Mouse (Mus musculus) layer of hippocampus, adult 2 months (tissue): Measurements from ENCODE around the gene Tacc3. TPM values are rescaled to one million over a fixed set of nuclear protein-coding genes. Genes with fewer than 3 reads are reported as not detected.

ENCODE experiments used
- DNase-seq, 2 experiments: peaks; one replicate each; pipeline ENCODE4 v3.0.0; 2022; ENCODE audit warnings: low spot score in 2 of 2
- H3K27ac ChIP-seq: fragments of 200-600 bp; 2 replicates; pipeline ENCODE4 v1.8.1; 2022
- H3K4me3 ChIP-seq: fragments of 200-600 bp; 2 replicates; pipeline ENCODE4 v1.8.1; 2022; ENCODE audit warnings: mild to moderate bottlenecking
- CTCF ChIP-seq: fragments of 200-600 bp; conservative IDR thresholded peaks from 2 replicates; pipeline ENCODE4 v1.8.1; 2022; ENCODE audit warnings: antibody characterized with exemption, mild to moderate bottlenecking, moderate library complexity
- long read RNA-seq, 2 experiments: library from polyadenylated mRNA; stranded (forward); transcript quantifications; one replicate each; pipeline ENCODE4 v2.0.0; 2021; ENCODE audit warnings: borderline mapping rate in 2 of 2
- total RNA-seq, 2 experiments: library from RNA; stranded (reverse); gene quantifications; 2 replicates each; pipeline ENCODE4 v1.2.3; 2021

The Tacc3 gene
- 1 to 10 TPM; 5.7 to 7.9 TPM for total RNA-seq
- long read RNA-seq, experiment 1, partial matches to known transcripts: 0 of 5 reads
- long read RNA-seq, experiment 1, other reads (novel, unspliced or antisense): 3 of 5 reads
- long read RNA-seq, experiment 2, partial matches to known transcripts: 1 of 4 reads
- long read RNA-seq, experiment 2, other reads (novel, unspliced or antisense): 3 of 4 reads

DNA sequence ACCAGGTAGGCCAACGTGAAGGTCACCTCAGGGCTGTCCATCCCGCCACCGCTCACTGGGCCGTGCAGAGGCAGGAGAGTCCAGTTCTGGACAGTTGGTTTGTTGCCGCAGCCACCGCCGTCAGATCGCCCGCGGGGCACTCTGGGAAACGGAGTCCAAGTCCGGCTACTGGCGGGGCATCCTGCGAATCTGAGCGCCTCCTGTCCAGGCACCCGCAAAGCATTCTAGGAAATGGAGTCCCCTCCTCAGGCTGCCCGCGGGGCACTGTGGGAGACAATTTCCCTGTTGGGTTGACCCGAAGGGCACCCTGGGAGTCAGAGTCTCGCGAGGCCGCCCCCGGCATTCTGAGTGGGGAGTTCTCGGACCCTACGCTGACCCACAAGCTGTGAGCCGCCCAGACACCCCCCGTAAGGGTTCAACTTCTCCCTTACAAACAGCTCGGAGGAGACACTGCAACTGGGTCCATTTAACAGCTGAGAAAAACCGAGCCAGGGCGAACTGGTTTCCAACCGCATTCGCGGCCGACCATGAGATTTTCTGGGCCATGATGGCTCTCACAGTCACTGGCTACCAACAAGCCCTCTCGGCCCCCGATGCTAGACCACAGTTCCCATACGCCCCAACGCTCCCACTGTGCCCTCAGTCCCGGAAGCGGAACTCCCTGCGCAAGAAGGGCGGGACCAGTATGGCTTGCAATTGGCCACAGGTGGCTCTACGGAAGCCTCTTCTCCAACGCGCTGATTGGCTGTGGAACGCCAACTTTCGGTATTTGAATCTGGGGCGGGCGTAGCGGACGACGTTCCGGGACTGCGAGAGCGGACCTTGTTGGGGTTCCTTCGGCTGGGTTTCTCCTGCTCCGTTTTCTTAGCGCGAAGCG is at the start of gene Tacc3, which contains the start of gene Tmem129:
Gene Tacc3, plus strand, starts transcription at position 342 of the 877 bp plus-strand sequence.
Gene Tmem129, minus strand, starts transcription at position 630 of the 877 bp plus-strand sequence.
- peak; percentile 11 for TF ChIP-seq CTCF
- H3K4me3 ChIP-seq: peak within 1 kb of the TSS; percentile 84
- peak within 1 kb of the TSS; percentile 99 for H3K27ac ChIP-seq
- DNase-seq: peak; percentile 97 to 99

DNA sequence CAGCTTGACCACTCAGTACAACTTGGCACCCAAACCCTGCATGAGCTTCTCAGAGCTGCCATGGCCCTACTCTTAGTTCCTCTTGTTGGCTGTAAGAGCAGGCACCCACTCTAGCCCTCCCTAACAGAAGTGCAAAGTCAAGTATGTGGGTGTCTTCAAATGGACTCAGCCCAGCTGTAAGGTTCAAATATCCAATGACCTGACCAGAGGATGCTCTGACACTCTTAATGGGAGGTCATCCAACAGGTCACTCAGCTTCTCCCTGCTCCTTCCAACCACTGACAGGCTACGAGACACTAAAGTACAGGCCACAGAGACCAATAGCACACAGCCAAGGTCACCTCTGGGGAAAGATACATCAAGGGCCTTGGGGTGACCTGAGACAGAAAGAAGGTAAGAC is 48.7 kb upstream of the Tacc3 start:
- DNase-seq: no peak
- no peak for TF ChIP-seq CTCF
- Histone ChIP-seq H3K4me3 (no peak overlapping the region), H3K27ac (no peak overlapping the region)

DNA sequence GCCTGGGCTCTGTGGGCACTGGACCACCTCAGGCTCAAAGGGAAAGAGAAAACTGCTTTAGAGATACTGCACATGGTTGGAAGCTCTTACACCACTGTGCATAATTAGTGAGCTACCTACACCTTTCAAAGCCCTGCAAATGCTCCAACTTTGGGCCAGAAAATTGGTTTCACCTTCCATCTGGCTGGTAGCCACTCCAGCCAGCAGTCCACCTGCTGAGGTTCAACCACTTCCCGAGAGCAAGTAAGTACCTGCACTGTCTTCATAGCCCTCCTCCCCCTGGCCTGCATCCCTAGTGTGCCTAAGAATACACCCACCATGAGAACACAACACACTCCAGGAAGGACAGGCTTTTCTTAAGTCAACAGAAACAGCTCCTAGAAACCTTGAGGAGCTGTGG is 46.1 kb upstream of the Tacc3 start:
- DNase-seq: no peak
- TF ChIP-seq CTCF: no peak
- Histone ChIP-seq H3K4me3 (no peak overlapping the region), H3K27ac (no peak overlapping the region)

DNA sequence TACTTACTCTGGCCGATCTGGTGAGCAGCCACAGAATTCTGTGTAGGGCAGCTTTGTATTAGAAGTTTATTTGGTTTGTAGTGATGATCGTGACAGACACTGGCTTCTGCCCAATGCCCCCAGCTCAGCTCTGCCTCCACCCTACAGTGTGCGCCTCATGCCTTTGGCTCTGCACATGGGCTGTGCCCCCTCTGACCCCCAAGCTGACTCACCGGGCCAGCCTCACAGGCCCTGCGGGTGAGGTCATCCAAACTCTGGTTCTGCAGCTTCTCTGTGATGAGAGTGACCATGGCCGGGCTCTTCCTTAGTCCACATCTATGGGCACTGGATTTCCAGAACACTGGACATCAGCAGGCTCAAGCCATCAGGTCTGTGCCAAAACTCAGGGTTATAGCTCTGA is 43.5 kb upstream of the Tacc3 start:
- no peak for TF ChIP-seq CTCF
- Histone ChIP-seq H3K4me3 (no peak overlapping the region), H3K27ac (no peak overlapping the region)
- no peak for DNase-seq

DNA sequence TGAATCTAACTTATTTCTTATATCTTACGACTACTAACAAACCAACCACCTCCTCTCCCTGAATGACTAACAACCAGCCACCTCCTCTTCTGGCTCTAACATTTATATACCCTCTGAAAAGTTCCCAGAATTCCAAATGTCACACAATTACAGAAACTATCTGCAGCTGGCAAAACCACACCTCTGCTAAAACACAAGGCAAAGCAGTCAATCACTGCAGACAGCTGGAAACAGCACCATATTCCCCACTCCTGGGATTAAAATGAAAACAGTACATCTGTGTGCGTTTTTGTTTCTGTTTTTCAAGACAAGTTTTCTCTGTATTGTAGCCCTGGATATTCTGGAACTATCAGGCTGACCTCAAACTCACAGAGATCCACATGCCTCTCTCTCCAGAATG is 35.3 kb upstream of the Tacc3 start:
- Histone ChIP-seq H3K4me3 (no peak overlapping the region), H3K27ac (no peak overlapping the region)
- TF ChIP-seq CTCF: no peak
- no peak for DNase-seq

DNA sequence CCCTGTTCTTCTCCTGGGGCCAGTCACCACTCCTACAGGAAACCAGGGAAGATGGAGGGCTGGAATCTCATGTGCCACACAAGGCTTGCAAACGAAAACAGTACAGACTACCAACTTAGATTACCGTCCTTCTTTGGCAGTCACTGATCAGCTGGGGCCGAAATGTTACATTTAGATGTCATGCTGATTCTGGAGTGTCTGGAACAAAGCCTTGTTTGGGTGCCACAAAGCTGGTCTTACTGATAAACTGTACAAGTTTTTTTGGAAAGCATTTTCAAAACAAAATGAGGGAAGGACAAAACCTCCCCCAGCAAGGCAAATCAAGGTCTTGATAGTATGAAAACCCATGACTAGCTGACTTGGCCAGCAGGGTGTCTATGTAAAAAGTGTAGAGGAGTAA is 34.2 kb upstream of the Tacc3 start:
- Histone ChIP-seq H3K27ac (no peak overlapping the region), H3K4me3 (no peak overlapping the region)
- no peak for TF ChIP-seq CTCF
- no peak for DNase-seq

DNA sequence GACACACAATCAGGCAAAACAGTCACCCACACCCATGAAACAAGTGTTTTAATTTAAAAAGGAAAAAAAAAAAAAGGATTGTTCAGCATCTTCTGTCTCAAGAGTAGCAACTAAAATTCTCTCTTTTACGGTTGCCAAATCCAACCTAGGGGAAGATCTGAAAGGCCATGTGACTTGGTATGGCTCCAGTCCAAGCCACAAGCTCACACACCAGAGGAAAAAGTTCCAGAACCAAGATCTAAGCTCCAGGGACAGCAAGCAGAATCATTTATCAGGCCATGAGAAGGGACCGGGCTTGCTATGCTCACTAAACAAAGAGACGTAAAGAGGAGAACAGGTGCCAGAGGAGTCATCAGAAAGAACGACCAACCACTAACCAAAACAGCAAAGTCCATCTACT is 30.0 kb upstream of the Tacc3 start:
- no peak for DNase-seq
- Histone ChIP-seq H3K4me3 (peak overlapping the region; percentile 73), H3K27ac (no peak overlapping the region)
- no peak for TF ChIP-seq CTCF

DNA sequence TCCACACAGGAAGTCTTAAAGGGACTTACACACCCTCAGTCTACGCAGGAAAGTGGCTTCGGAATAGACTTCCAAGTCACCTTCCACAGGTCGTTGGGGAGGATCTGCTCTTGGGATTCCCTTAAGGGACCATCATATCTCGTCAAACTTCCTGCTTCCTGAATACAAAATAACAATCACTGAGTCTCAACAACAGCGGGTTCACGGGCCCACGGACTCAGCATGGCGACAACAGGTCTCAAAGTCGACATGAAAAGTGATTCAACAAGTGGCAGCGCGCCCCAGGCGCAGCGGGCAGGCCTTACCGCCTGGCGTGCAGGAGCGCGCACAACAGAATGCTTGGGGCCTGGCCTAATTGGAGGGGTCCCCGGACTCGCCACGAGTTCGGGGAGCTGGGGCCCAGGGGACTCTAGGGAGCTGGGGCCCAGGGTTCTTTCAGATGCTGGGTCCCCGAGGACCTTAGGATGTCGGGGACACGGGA is 29.1 kb upstream of the Tacc3 start:
- peak in 1 of 2 experiments; percentile 23 for DNase-seq
- peak overlapping the region; percentile 73 for H3K4me3 ChIP-seq
- no peak for TF ChIP-seq CTCF
- H3K27ac ChIP-seq: peak overlapping the region; percentile 95

DNA sequence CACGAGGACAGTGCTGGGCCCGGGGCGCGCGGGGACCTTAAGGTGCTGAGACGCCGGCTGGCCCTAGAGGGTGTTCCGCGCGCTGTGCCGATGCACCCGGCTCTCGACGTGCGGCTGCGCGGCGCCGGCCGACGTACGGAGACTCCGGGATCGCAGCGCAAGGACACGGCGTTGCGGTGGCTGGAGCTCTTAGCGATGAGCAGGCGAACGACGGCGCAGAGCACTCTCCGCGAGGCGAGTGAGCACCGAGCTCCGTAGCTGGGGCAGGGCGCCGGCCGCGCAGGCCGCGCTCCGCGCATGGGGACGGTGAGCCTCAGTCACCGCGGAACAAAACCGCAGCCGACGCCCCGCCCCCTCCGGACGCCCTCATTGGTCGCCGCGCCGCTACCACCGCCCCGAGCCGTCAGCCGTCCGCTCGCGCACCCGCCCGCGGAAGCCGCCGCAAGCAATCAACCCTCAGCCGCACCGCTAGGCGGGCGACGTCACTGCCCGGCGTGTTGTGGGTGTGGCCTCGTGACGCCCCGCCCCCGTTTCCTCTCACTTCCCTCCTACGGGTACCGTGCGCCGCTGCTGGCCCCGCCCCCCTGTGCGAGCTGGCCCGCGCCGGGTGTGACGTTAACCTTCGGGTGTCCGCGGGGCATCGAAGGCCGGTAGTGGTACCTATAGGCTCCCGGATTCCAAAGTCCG is 28.5 kb upstream of the Tacc3 start, which contains the start of the genes Fam53a and Gm9903:
Gene Fam53a, minus strand, starts transcription at position 335 of the 687 bp plus-strand sequence.
Gene Gm9903, plus strand, starts transcription at position 625 of the 687 bp plus-strand sequence.
- peak; percentile 99 to 100 for DNase-seq
- H3K4me3 ChIP-seq: peak within 1 kb of the TSS; percentile 73
- TF ChIP-seq CTCF: peak; percentile 55
- peak within 1 kb of the TSS; percentile 95 for H3K27ac ChIP-seq

DNA sequence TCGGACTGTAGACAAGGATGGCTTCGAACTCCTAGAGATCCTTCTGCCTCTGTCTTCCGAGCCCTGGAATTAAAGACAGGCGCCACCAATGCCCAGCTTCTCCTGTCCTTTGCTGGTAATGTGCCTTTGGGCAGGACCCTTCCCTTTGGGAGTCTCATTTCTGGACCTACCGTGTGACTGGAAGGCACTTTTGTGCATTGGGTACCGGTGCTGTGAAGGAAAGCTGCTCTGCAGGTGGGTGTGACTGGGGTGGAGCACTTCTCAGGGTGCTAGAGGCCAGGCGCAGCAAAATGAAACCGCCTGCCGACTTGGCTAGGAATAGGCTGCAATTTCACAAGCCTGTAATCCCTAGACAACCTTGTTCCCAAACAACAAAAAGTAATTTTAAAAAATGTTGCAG is 27.9 kb upstream of the Tacc3 start:
- Histone ChIP-seq H3K4me3 (peak overlapping the region; percentile 73), H3K27ac (peak overlapping the region; percentile 86)
- no peak for TF ChIP-seq CTCF
- DNase-seq: no peak

DNA sequence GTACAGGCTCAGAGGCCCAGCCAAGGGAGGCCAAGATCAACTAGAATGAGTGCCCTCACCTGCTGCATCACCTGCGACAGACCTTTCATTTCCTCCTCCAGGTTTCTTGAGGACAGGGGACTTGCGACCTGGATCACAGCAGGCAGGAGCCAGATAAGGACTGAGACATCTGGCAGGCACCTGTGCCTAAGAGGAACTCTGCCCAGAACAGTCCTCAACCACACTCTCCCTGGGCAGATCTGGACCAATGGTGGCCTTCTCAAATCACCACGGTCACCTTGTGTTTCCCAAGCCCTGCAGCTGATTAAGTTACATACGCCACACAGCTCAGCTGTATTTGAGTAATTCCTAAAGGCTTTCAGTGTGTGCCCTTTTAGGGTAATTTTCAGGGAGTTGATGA is 27.3 kb upstream of the Tacc3 start:
- H3K4me3 ChIP-seq: no peak overlapping the region; the same call in 1 of the 2 replicates

DNA sequence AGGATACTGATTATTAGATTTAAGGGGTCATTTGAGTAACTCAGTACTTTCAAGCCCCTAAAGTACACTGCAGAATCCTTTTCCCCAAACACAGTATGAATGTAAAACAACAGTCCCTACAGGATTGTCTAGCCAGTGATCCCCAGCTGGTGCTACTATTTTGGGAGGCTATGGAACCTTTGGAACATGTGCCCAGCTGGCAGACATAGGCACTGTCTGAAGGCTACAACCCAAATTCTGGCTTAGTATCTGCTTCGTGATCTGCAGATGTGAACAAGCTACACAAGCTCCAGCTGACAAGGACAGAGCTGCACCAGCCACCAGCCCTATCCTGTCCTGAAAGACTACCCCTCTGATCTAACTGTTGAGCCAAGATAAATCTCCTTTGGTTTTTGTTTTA is 25.4 kb upstream of the Tacc3 start:
- H3K4me3 ChIP-seq: no peak overlapping the region
- no peak for TF ChIP-seq CTCF
- no peak for DNase-seq
- H3K27ac ChIP-seq: no peak overlapping the region

More for the DNA sequence above, 27.3 kb upstream of the Tacc3 start:
- TF ChIP-seq CTCF: no peak
- peak overlapping the region; percentile 86 for H3K27ac ChIP-seq
- DNase-seq: no peak

DNA sequence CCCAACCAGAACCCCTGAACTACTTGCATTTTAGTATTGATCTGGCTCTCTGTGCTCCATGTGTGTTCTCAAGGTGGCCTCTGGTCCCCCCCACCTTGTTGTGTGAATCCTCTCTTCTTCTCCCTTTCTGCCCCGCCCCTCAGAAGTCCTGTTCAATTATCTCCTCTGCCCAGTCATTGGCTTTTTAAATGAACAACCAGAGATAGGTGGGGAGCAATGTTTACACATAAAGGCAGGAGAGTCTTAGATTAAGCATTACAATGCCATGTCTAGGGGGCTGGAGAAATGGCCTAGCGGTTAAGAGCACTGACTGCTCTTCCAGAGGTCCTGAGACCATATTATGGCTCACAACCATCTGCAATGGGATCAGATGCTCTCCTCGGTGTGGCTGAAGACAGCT is 22.6 kb upstream of the Tacc3 start:
- Histone ChIP-seq H3K27ac (no peak overlapping the region), H3K4me3 (no peak overlapping the region)
- DNase-seq: no peak
- no peak for TF ChIP-seq CTCF
